Mouse (Mus musculus): ENCODE data around the gene Adgrg1.

The Adgrg1 gene

GRCm38 (mm10) chr8:94976651-94977417, 2.3 kb downstream of the Adgrg1 start:
- peak; percentile 97 for DNase-seq

DNA sequence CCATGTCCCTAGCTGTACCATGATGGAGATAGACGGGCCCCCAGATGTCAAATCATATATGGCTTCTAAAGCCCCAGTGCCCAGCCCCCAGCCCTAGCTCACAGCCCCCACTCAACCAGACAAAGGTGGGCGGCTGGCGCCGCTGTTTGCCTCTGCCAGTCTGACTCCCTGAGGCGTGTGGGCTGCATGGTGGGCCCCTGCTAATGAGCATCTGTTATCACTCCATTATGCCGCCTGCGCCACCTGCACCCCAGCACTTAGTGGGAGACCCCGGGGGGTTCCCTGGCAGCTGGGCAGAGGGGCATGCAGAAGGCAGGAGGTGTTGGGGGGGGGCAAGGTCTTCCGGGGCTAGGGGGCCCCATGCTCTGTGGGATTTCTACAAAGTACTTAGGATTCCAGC, 3.6 kb downstream of the Adgrg1 start:
- DNase-seq, result no peak

DNA sequence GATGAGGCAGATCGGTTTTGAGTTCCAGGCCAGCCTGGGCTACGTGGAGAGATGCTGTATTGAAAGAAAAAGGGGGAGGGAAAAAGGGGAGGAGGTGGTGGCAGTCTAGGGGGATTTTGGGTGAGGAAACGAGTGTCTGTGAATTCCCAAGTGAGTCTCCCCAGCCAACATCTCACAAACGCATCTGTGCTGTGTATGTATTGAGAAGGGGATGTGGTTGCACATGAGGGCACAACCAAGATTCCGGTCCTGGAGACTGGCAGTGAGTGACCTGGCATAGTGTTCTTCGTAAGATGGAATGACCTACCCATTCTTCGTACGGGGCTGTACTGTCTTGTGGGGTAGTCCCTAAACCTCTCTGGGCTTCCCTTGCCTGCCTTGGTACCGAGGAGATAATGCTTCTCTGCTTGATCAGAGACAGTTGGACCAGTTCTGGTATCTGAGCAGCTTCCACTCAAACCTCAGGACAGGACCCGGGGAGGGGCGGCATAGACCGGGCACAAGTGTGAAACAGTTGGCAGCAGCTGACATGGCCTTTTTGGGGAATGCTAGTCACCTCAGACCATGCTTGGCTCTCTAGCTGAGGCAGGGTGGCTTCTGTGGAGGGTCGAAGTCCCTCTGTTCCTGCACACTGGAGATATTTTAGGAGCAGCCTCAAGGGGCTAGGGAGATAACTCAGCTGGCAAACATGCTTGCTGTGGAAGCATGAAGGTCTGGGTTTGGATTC, 4.2 kb downstream of the Adgrg1 start:
- no peak for DNase-seq

GRCm38 (mm10) chr8:94980176-94980575, 5.6 kb downstream of the Adgrg1 start:
- DNase-seq, result peak; percentile 87

GRCm38 (mm10) chr8:94980976-94981375, 6.4 kb downstream of the Adgrg1 start:
- peak; percentile 52 for DNase-seq

- no peak for DNase-seq
Observed at GRCm38 (mm10) chr8:94981848-94982247, 7.3 kb downstream of the Adgrg1 start.

DNA sequence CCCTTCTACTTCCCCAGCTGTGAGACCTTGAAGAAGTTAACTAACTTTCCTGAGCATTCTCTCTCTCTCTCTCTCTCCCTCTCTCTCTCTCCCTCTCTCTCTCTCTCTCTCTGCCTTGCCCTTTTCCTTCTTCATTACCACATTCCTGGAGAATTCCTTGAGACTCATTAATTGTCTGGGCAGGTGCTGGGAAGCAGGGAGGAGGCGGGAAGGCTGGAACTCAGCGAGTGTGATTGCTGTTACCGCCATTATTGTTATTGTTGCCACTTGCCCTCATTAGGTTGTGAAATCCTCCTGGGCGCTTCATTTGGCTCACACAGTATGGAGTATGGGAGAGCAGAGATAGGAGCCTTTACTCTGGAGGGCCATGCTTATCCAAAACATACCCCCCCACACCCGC, 8.6 kb downstream of the Adgrg1 start:
- peak; percentile 41 for DNase-seq

GRCm38 (mm10) chr8:94983881-94984516, 9.4 kb downstream of the Adgrg1 start:
- peak; percentile 94 for DNase-seq

DNA sequence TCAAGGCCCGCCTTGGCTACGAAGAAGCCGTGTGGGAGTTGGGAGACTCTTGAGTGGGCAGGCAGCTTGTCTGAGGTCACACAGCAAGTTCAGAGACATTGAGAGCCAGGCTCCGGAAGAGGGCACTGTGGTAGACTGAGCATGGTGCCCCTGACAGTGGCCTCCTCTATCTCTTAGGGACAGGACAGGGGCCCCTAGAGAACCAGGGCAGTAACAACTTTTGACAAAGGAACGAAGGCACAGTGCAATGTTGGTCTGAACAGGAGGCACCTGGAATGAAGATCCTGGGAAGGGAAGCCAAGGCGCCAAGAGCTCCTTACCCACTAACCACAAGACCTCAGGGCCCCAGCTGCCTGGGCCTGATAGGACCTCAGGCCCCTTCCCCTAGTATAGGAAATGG, 10.5 kb downstream of the Adgrg1 start:
- DNase-seq, result peak; percentile 66

DNA sequence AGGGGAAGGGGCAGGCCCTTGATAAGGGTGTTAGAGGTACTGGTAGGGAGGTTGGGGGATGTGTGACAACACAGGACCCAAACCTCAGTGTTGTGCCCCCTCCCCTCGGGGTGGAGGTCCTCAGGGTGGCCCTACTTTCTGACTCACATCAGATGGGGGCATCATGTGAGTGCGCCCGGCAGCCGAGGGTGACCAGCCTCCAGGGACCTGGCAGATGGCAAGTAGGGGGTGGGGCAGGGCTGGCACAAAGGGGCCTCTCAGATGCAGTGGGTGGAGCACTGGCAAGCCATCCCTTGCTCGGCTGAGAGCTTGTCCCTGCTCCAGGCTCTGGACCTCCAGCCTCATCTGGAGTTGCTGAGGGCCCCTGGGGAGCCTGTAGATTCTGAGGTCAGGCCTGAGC, 12.1 kb downstream of the Adgrg1 start:
- peak; percentile 60 for DNase-seq

- peak; percentile 17 for DNase-seq
Observed at GRCm38 (mm10) chr8:94987553-94987952, 13.0 kb downstream of the Adgrg1 start.

DNA sequence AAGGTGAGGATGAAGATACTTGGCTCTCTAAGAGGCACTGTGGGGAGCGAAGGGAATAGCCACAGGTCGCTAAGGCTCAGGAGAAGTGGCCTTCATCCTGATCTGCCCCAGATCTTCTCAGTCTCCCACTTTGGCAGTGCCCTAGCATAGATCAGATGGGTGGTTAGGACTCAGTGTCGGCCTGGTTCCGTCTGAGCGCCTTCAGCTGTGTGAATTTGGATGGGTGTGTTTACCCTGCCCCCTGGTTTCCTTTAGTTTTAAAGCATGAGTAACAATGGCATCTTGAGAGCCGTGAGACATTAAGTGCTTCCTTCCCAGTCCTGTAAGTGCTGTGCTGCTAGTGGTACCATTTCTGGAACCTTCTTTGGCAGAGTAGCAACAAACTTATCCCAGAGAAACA, 14.1 kb downstream of the Adgrg1 start:
- DNase-seq, result peak; percentile 50

DNA sequence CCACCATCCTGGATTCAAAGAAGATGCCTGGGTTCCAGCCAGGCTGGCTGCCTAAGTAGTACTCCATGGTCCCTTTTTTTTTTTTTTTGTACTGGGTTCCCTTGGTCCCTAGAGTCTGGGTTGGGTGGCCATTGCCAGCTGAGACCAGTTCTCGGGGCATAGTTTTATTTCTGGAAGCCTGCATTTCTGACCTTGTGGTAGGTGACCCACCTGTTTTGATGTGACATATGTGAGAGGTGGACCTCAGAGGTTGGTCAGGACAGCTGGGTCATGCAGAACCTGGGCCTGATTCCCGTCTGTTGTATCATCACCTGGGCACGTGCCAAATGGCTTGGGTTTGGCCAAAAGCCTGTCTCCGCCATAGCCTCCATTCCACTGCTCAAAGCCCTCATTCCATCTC, 15.2 kb downstream of the Adgrg1 start:
- peak; percentile 67 for DNase-seq

DNA sequence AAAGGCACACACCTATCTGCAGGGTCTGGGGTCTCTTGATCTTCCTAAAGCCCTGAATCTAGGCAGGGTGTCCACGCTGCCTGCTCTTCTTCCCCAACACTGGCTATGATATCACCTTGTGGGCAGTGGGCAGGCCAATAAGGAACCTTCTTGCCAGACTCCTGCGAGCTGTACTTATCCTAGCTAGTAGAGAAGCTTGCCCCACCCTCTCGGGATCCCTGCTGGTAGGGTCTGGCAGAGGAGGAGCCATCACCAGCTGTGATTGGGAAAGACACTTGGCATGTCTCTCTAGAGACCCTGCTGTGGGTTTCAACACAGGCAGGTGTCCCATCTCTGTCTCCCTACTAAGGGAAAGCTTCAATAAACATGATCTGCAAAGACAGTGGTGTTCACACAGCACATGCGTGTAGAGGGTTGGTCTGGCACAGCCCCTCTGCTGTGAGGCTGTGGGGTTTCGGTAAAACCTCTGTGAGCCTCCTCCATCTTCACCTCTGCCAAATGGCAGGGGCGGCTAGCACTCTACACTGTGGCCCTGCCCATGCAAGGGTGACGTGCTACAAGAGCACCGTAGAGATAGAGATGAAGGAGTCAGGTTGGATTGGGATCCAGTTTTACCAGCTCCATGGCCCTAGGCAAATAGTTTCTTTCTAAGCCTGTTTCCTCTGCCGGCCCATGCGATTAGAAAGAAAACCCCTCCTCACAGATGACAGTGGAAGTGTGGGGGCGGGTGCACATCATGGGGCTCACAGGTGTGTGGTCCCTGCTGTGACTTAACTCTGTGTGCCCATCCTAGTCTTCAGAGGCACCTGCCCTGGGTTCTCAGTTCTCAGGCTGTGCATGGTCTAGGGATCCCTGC, 16.3 kb downstream of the Adgrg1 start:
- DNase-seq, result no peak

DNA sequence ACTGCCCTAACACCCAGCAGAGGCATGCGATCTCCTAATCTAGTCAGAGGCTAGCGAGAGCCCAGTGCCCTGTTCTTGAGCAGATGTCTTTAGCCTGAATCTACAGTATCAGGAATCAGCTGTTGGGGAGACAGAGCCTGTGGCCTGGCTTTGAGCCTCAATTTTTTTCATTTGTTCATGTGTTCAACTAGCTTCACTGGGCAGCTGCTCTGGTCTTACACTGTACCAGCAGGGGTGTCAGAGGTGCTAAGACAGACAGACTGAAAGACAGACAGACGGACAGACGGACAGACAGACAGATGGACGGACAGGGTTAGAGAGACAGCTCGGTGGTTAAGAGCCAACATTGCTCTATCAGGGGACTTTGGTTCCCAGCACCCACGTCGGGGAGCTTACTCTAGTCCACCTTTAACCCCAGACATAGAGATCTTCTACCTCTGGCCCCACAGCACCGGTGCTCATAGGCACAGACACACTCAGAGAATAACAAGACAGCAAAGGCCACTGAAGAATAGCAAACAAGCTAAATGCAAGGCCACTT, 17.0 kb downstream of the Adgrg1 start:
- peak; percentile 59 for DNase-seq

GRCm38 (mm10) chr8:94992010-94992409, 17.5 kb downstream of the Adgrg1 start:
- no peak for DNase-seq

DNA sequence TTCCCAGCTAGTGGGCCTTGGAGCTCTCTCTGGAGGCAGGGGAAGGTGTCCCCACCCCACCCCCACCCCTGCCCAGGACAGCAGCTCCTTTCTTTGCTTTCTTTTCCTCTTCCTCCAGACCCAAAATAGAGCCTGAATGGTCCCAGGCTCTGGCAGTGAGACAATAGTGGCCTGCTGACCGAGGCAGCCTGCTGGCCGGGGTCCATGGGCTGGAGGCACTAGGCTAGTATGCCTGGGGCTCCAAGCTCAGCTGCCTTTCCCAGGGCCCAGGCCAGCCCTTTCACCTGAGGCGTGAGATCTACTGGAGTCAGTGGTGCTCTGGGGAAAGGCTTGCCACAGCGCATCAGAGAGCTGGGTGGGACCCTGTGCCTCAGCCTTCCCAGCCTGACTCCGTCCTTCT, 18.0 kb downstream of the Adgrg1 start:
- DNase-seq, result peak; percentile 77

- no peak for DNase-seq
Observed at GRCm38 (mm10) chr8:94992996-94993724, 18.6 kb downstream of the Adgrg1 start.

DNA sequence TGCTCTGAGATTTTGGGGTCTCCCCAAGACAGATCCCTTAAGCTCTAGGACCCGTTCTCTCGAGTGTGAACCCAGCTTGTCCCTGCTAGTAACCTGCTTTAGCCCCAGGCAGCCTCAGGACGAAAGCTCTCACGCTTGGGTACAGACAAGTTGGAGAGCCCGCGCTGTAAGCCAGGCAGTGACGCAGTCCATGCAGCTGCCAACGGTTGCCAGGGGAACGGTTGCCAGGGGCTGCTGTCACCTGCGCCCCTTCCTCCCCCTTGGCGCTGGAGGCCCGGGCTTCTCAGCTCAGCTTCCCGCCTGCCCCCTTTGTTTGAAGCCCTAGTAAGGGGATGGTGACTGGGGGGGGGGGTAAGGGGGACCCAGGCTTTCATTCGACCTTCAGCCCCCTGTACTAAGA, 19.5 kb downstream of the Adgrg1 start:
- peak; percentile 48 for DNase-seq

DNA sequence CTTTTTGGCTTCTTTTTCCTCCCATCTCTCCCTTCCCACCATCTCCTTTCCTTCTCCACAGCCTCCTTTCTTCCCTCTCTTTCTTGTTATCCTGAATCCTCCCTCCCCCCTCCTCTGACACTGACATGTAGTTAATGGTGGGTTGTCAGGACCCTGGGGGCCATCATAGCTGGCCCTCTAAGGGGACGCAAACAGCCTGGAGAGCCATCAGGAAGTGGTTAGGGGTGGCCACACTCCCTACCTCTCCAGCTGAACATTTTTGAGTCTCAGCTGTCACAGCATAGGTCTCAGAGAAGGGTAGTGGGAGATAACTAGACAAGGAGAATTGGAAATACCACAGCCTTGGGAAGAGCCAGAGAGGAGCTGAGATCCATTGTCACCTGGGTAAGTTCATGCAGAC, 20.0 kb downstream of the Adgrg1 start:
- DNase-seq, result no peak

DNA sequence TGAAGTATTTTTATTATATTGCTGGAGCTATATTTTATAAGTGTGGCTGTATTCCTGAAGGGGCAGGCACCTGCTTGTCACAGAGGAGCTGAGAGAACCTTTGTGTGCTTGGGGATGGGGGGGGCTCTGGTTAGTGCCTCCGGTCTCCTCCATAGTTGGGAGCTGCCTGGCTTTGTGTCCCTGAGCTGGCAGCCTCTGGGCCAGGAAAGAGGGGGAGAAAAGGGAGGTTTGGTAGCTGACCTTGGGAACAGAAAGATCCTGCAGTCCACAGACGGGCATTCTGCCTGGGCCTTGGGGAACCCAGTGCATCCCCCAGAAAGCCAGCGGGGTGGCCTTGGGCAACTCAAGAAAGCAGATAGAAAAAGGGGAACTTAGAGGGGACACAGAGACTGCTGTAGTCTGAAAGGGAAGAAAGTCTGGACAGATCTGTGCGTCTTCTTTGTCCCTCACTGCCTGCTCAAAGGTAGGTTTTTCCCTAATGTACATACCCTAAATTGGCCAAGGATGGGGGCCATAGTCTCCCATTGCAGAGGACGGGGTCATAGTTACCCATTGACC, 20.9 kb downstream of the Adgrg1 start:
- no peak for DNase-seq

DNA sequence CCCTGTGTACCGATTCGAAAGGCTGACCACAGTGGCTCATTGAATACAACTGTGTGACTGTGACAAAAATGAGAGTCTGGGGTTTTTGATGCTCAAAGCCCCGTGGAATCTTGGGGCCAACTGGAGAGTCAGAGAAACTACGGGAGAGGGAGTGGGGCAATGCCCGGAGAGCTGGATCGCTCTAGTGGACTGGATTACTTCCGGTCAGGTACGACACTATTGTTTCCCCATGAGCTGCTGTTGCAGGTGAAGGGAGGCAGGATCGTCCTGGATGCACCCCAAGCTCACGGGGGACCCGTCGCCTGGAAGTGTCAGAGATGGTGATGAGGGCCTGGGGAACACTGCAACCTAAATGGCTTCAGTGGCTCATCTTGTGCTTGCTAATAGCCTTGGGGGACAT, 21.5 kb downstream of the Adgrg1 start:
- no peak for DNase-seq

Data from kidney, adult 9 months (tissue).